Mouse (Mus musculus): ENCODE measurements around the gene B3gnt2. TPM values are rescaled to one million over a fixed set of nuclear protein-coding genes. Genes with fewer than 3 reads are reported as not detected.

B3gnt2 gene
- polyA plus RNA-seq, 1 experiment from 2014 or later: 2.3 TPM

DNA sequence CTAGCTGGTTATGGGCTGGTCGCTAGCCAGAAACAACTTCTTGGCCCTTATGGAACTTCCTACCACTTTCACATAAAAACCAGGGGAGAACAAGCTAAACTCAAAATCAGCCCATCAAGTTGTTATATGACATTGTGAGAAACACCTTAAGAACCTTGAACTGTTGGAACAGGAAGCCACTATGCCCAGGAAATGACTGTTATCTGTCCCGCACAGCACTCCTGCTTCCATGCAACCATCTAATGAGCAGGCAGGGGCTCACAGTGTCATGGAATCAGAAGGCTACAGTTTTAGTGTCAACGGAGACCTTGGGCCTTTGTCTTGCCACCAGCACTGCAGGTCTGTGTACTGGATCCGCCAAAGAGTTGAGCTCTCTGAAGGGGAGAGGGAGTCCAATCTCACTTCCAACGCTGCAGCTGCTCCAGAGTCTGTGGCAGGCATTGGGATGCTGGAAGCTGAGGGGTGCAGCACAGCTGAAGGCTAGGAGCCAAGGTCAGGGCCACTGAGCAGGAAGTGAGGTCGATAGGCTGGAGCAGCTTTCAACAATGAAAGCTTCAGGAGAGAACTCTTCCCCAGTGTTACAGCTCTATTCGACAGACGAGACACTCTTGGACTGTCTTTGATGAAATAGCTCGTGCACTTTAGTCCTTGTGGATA lies 36.6 kb downstream of the B3gnt2 start:
- H3K9me3 ChIP-seq: no peaks in the 10 kb centered on the region
- no peaks in the 10 kb centered on the region for H3K36me3 ChIP-seq
- no peak overlapping the region for H3K27ac ChIP-seq (replicated peaks)
- 91% methylated on average over 9 of the region's 9 CpGs for WGBS
- H3K9ac ChIP-seq (replicated peaks): no peak overlapping the region
- ATAC-seq (replicated peaks): no peak
- no peak overlapping the region for H3K4me2 ChIP-seq (replicated peaks)
- no peaks in the 10 kb centered on the region for H3K27me3 ChIP-seq
- H3K4me1 ChIP-seq: no peaks in the 10 kb centered on the region
- no peak overlapping the region for H3K4me3 ChIP-seq

DNA sequence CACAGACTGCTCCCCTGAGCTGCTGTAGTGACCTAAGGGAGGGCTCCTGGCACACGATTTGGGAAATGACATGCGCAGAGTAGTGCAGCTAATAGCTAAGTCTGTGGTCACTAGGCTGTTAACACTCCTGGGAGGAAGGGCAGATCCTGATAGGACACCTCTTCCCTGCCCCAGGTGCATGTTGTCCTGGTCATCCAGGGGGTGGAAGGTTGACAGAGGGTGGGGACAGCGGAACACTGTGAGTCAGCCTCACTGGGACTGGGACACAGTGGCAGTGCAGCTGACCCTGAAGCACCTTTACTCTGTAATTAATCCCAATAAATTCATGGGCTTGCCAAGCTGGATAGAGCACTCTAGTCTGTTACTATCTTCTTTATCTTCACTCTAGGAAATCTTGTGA lies 39.5 kb downstream of the B3gnt2 start:
- Histone ChIP-seq H3K27ac (replicated peaks) (no peak overlapping the region), H3K36me3 (no peaks in the 10 kb centered on the region), H3K27me3 (no peaks in the 10 kb centered on the region), H3K9ac (replicated peaks) (no peak overlapping the region), H3K9me3 (no peaks in the 10 kb centered on the region), H3K4me2 (replicated peaks) (no peak overlapping the region), H3K4me1 (no peaks in the 10 kb centered on the region), H3K4me3 (no peak overlapping the region)
- no peak for ATAC-seq (replicated peaks)
- WGBS: 90% methylated on average over 3 of the region's 3 CpGs

DNA sequence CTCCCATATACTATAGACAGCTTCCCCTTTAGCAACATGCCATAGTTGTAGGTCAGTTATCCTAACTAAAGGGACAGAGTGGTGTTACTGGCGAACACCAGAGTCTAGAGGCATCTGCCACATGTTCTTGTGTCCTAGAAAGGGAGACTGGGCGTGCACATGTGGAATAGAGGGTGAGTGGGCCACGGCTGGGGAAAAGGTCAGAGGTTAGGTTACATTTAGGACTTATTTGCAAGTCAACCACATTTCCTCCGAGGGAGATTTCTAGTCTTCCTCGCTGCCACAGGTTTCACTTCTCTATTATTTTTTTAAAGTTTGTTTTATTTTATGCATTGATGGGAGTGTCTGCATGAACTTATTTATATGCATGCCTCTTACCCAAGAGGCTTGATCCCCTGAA lies 42.4 kb downstream of the B3gnt2 start:
- WGBS: 81% methylated on average over 5 of the region's 5 CpGs
- Histone ChIP-seq H3K9ac (replicated peaks) (no peak overlapping the region), H3K4me2 (replicated peaks) (no peak overlapping the region), H3K27ac (replicated peaks) (no peak overlapping the region), H3K4me3 (no peak overlapping the region), H3K9me3 (no peaks in the 10 kb centered on the region), H3K27me3 (no peaks in the 10 kb centered on the region), H3K36me3 (no peaks in the 10 kb centered on the region), H3K4me1 (no peaks in the 10 kb centered on the region)
- ATAC-seq (replicated peaks): no peak

DNA sequence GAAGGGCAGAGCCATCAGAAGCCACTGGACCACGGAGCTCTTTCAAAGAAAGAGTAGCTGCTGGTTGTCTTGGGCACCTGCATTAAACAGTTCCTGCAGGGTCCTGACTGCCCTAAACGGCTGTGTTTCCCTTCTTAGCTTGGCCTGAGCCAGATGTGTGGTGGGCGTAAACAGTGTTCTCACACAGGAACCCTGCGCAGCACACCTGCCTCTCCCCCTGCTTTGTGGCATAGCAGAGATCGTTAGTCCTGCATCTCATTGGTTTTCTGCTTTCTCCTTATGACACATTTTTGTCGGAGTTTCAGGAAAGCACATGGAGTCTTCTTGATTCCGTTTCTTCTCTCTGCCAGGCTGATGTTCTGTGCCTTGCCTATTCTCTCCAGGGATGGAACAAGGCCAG lies 44.9 kb downstream of the B3gnt2 start:
- 81% methylated on average over 7 of the region's 7 CpGs for WGBS
- Histone ChIP-seq H3K9ac (replicated peaks) (no peak overlapping the region), H3K4me2 (replicated peaks) (no peak overlapping the region), H3K27ac (replicated peaks) (no peak overlapping the region), H3K27me3 (no peaks in the 10 kb centered on the region), H3K9me3 (no peaks in the 10 kb centered on the region), H3K4me3 (no peak overlapping the region), H3K36me3 (no peaks in the 10 kb centered on the region), H3K4me1 (no peaks in the 10 kb centered on the region)
- ATAC-seq (replicated peaks): no peak

DNA sequence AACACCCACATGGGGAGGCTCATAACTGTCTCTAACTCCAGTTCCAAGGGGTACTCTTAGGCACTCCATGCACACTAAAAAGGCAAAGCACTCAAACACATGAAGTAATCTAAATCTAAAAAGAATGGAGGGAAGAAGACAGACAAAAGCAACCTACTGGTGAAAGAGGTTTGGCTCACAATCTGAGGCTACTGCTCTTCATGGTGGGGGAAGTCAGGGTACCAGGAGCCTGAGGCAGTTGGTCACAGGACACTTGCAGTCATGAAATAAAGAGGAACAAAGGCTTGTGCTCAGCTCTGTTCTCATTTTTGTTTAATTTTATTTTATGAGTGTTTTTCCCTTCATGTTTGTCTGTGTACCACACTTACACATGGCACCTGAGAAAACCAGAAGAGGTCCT lies 45.6 kb downstream of the B3gnt2 start:
- no peak for ATAC-seq (replicated peaks)

DNA sequence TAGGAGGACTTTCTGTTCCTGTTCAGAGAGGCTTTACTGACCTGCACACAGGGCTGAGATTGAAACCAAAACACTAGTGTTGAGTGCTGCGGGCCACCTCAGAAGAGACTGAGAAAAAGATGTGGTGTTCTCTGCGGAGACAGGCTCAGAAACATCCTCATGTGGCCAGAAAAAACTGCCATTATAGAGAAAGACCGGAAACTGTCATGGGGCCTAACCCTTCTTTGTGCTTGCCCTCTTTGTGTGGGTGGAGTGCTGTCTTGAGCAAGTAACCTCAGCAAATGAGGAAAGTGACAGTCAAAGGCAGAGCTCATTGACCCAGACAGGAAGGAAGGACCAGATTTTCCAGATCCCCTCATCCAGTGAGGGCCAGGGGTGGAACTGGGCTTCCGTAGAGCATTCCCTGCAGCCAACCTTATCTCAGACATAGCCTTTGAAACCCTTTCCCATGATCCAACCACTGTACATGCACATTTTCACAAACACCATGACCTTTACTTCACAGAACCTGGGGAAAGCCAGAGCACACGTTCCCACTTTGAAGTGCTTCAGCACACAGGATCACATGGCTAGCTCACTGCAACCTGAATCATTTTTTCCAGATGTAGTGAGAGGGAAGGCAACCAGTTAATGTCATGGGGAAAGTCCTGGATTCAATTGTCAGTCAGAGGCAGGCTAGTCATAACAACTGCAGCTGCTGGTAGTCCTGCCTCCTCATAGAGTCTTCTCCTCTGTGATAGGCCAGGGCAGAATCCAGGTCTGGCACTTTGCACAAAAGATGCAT lies 46.6 kb downstream of the B3gnt2 start:
- Histone ChIP-seq H3K9me3 (no peaks in the 10 kb centered on the region), H3K27ac (replicated peaks) (no peak overlapping the region), H3K27me3 (no peaks in the 10 kb centered on the region), H3K4me3 (no peak overlapping the region), H3K4me2 (replicated peaks) (no peak overlapping the region), H3K9ac (replicated peaks) (no peak overlapping the region), H3K4me1 (no peaks in the 10 kb centered on the region), H3K36me3 (no peaks in the 10 kb centered on the region)
- no peak for ATAC-seq (replicated peaks)
- 88% methylated on average over 5 of the region's 5 CpGs for WGBS

More for the DNA sequence above, 45.6 kb downstream of the B3gnt2 start:
- no peaks in the 10 kb centered on the region for H3K9me3 ChIP-seq
- no peak overlapping the region for H3K4me3 ChIP-seq
- H3K4me1 ChIP-seq: no peaks in the 10 kb centered on the region
- no peak overlapping the region for H3K9ac ChIP-seq (replicated peaks)
- H3K27me3 ChIP-seq: no peaks in the 10 kb centered on the region
- no peaks in the 10 kb centered on the region for H3K36me3 ChIP-seq
- no peak overlapping the region for H3K4me2 ChIP-seq (replicated peaks)
- no peak overlapping the region for H3K27ac ChIP-seq (replicated peaks)

DNA sequence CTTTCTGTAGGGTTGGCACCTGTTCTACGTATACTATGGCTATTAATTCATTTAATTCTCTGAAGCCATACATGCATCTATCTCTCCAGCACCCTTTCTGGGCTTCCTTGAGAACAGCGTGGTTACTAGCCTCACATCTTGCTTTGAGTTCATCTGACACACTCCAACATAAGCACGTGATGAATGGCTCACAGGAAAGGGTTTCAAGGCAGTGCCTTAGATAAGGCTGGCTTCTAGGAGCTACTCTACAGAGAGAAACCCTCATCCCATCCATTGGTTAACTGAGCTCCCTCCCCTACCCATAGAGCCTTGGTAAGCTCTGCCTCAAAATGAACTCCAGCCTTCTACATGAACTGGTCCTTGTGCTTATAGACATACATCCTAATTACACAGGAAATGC lies 47.3 kb downstream of the B3gnt2 start:
- 83% methylated on average over 3 of the region's 3 CpGs for WGBS
- H3K9ac ChIP-seq (replicated peaks): no peak overlapping the region
- no peak for ATAC-seq (replicated peaks)
- H3K4me2 ChIP-seq (replicated peaks): no peak overlapping the region
- H3K4me1 ChIP-seq: no peaks in the 10 kb centered on the region
- no peaks in the 10 kb centered on the region for H3K9me3 ChIP-seq
- H3K27me3 ChIP-seq: no peaks in the 10 kb centered on the region
- H3K36me3 ChIP-seq: no peaks in the 10 kb centered on the region
- H3K4me3 ChIP-seq: no peak overlapping the region
- H3K27ac ChIP-seq (replicated peaks): no peak overlapping the region

DNA sequence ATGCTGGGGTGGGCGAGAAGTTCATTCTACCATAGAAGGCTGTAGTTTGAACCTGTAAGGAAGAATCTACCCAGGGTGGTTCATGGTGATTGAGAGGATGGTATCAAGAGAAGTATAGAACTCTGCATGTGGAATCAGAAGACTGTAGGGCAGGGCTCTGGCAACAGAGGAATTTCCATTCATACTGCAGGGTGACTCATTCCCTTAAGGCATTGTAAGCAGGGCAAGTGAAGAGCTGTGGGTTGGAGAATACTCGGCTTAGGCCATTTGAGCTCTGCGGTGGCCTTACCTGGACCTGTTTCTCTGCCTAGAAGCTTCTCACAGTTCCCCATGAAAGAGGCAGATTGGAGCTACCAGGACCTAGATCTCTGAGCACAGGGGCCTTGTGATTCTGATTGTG lies 49.3 kb downstream of the B3gnt2 start:
- WGBS: 85% methylated on average over 3 of the region's 3 CpGs

DNA sequence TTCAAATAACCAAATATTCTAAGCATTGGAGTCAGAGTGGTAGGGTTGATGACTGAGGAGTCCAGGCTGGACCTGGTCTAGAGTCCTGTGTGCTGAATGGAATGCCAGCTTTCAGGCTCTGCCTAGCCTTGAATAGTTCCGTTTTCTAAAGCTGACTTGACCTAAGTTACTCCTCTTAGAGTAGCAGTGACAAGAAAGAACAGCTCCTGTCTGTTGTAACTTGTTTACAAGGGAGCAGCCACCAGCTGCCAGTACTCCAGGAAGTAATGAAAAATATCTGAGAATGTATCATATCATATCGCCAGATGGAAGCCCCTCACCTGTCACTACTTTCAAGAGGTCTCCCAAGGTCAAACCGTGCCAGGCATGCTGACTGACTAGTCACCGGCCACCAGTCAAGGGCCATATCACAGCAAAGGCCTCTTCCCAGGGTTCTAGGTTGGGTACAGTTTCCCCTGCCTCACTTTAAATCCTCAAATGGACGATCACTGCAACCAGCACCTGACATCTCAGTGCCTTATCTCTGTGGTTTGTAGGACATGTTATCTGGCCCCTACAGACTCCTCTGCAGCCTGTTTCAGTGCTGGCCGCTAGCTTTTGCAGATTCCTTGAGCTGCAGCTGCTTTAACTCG lies 51.2 kb downstream of the B3gnt2 start:
- no peak for ATAC-seq (replicated peaks)
- H3K9ac ChIP-seq (replicated peaks): no peak overlapping the region
- no peaks in the 10 kb centered on the region for H3K4me1 ChIP-seq
- 83% methylated on average over 7 of the region's 7 CpGs for WGBS
- H3K9me3 ChIP-seq: no peaks in the 10 kb centered on the region
- H3K4me3 ChIP-seq: no peak overlapping the region
- no peak overlapping the region for H3K27ac ChIP-seq (replicated peaks)
- no peaks in the 10 kb centered on the region for H3K27me3 ChIP-seq
- H3K4me2 ChIP-seq (replicated peaks): no peak overlapping the region
- H3K36me3 ChIP-seq: no peaks in the 10 kb centered on the region

More for the DNA sequence above, 49.3 kb downstream of the B3gnt2 start:
- H3K27ac ChIP-seq (replicated peaks): no peak overlapping the region
- no peak overlapping the region for H3K4me3 ChIP-seq
- no peak overlapping the region for H3K9ac ChIP-seq (replicated peaks)
- H3K27me3 ChIP-seq: no peaks in the 10 kb centered on the region
- ATAC-seq (replicated peaks): no peak
- no peaks in the 10 kb centered on the region for H3K36me3 ChIP-seq
- H3K9me3 ChIP-seq: no peaks in the 10 kb centered on the region
- no peaks in the 10 kb centered on the region for H3K4me1 ChIP-seq
- no peak overlapping the region for H3K4me2 ChIP-seq (replicated peaks)

DNA sequence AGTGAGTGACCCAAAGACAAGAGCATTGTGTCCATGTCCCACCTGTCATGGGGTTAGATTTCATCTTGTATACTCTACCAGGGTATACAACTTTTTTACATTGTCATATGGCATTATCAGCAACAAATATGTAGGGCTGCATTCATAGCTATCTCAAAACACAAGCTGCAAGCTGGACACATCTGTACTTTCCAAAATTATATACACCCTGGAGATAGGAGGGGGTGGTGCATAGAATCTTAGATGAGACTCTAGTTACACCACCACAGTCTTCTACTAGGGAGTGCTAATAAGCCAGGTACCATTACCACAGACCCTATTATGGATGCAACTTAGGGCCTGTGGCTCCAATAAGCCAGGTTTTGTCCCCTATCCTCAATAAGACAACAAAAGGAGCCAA lies 52.7 kb downstream of the B3gnt2 start:
- Histone ChIP-seq H3K4me1 (no peaks in the 10 kb centered on the region), H3K9ac (replicated peaks) (no peak overlapping the region), H3K27me3 (no peaks in the 10 kb centered on the region), H3K27ac (replicated peaks) (no peak overlapping the region), H3K4me3 (no peak overlapping the region), H3K4me2 (replicated peaks) (no peak overlapping the region), H3K9me3 (no peaks in the 10 kb centered on the region), H3K36me3 (no peaks in the 10 kb centered on the region)
- no peak for ATAC-seq (replicated peaks)

DNA sequence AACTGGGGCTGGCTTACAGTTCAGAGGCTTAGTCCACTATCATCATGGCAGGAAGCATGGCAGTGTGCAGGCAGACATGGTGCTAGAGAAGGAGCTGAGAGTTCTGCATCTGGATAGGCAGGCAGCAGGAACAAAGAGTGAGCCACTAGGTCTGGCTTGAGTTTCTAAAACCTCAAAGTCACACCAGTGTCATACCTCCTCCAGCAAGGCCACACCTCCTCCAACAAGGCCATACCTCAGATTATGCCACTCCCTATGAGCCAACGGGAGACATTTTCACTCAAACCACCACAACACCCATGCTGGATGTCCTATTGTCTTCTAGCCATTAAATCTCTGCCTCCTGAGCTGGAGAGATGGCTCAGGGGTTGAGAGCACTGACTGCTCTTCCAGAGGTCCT lies 55.6 kb downstream of the B3gnt2 start:
- no peak overlapping the region for H3K4me2 ChIP-seq (replicated peaks)
- WGBS: 84% methylated on average over 1 of the region's 1 CpGs
- no peaks in the 10 kb centered on the region for H3K9me3 ChIP-seq
- no peaks in the 10 kb centered on the region for H3K4me1 ChIP-seq
- no peak overlapping the region for H3K27ac ChIP-seq (replicated peaks)
- no peaks in the 10 kb centered on the region for H3K36me3 ChIP-seq
- no peak overlapping the region for H3K4me3 ChIP-seq
- ATAC-seq (replicated peaks): no peak
- H3K27me3 ChIP-seq: no peaks in the 10 kb centered on the region
- H3K9ac ChIP-seq (replicated peaks): no peak overlapping the region

DNA sequence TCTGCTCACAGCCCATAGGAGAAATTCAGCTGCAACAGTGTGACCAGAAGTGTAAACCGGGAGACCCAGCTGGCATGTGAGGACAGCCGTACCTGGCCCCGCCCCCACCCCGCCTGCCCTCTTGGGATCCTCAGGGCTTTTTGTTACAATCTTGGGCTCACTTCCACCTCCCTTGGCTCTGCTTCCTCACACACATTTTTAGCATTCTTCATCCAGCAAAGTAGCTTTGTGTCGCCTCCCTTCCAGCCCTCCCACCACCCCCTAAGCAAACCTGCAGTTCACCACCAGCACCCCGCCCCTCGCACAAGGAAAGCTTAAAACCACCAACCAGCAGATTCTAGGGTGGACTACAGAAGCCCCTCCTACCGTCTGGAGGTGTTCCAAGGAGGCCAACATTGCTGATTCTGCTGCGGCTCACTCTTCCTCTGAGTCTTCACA lies 60.8 kb downstream of the B3gnt2 start:
- Histone ChIP-seq H3K4me1 (0 out of 2 replicates have a peak, but pooled peaks cover 4% of the 10 kb centered on the region), H3K4me3 (no peak overlapping the region), H3K27ac (replicated peaks) (no peak overlapping the region), H3K27me3 (no peaks in the 10 kb centered on the region), H3K36me3 (no peaks in the 10 kb centered on the region), H3K9ac (replicated peaks) (no peak overlapping the region), H3K4me2 (replicated peaks) (no peak overlapping the region), H3K9me3 (no peaks in the 10 kb centered on the region)
- peak; percentile 46; the same call in 1 of the 2 replicates for ATAC-seq (replicated peaks)
- WGBS: 22% methylated on average over 9 of the region's 9 CpGs
